Mouse (Mus musculus) midbrain, embryonic 15.5 days (tissue): Measurements from ENCODE around the gene Ppp2r3d. TPM values are rescaled to one million over a fixed set of nuclear protein-coding genes. Genes with fewer than 3 reads are reported as not detected.
A peak's percentile ranks its signal among the peaks of the same experiment; 100 is the strongest.
"Not testable (repeated sequence)": the region's sequence is repeated elsewhere in the genome, so short reads cannot be mapped to it uniquely, and the experiment has no call there.

ENCODE experiments used
- ATAC-seq: fragments of 200-750 bp; cut with Nextera tagmentation; replicated peaks from 2 replicates; pipeline ENCODE4 v1.8.0; 2017; ENCODE audit warnings: moderate TSS enrichment
- H3K27ac ChIP-seq: fragments of 300-500 bp; sonication (generic); 2 replicates; pipeline ENCODE4 v1.5.1; 2015; ENCODE audit warnings: mild to moderate bottlenecking, inconsistent platforms
- H3K27me3 ChIP-seq: fragments of 300-500 bp; sonication (generic); replicated peaks from 2 replicates; pipeline ENCODE4 v1.6.1; 2015; ENCODE audit warnings: inconsistent platforms
- H3K36me3 ChIP-seq: fragments of 300-500 bp; sonication (generic); replicated peaks from 2 replicates; pipeline ENCODE4 v1.6.1; 2015; ENCODE audit warnings: inconsistent platforms
- H3K4me1 ChIP-seq: fragments of 300-500 bp; sonication (generic); 2 replicates; pipeline ENCODE4 v1.6.1; 2015; ENCODE audit warnings: inconsistent platforms
- H3K4me2 ChIP-seq: fragments of 300-500 bp; sonication (generic); 2 replicates; pipeline ENCODE4 v1.6.1; 2015; ENCODE audit warnings: inconsistent platforms, mild to moderate bottlenecking, moderate library complexity
- H3K4me3 ChIP-seq: fragments of 300-500 bp; sonication (generic); 2 replicates; pipeline ENCODE4 v1.5.1; 2015; ENCODE audit warnings: mild to moderate bottlenecking, inconsistent platforms
- H3K9ac ChIP-seq: fragments of 300-500 bp; sonication (generic); 2 replicates; pipeline ENCODE4 v1.6.1; 2015; ENCODE audit warnings: mild to moderate bottlenecking, inconsistent platforms
- H3K9me3 ChIP-seq: fragments of 300-500 bp; sonication (generic); 2 replicates; pipeline ENCODE4 v1.6.1; 2016; ENCODE audit warnings: inconsistent platforms
- WGBS: fragments of 180-500 bp; shearing (Covaris S2); methylation state at CpG from one replicate; pipeline ENCODE4 v1.1.7; 2015; ENCODE audit warnings: mixed read lengths; 5-methylcytosine and 5-hydroxymethylcytosine counted together
- polyA plus RNA-seq: library from polyadenylated mRNA; unstranded; fragments of >200 nt; fragmentation: Nextera tagmentation; extraction: Ambion mirVana; gene quantifications from 2 replicates; pipeline ENCODE4 v1.2.1, GENCODE M21; 2015

Gene Ppp2r3d
- polyA plus RNA-seq = 170 and 179 TPM in 2 replicates

DNA sequence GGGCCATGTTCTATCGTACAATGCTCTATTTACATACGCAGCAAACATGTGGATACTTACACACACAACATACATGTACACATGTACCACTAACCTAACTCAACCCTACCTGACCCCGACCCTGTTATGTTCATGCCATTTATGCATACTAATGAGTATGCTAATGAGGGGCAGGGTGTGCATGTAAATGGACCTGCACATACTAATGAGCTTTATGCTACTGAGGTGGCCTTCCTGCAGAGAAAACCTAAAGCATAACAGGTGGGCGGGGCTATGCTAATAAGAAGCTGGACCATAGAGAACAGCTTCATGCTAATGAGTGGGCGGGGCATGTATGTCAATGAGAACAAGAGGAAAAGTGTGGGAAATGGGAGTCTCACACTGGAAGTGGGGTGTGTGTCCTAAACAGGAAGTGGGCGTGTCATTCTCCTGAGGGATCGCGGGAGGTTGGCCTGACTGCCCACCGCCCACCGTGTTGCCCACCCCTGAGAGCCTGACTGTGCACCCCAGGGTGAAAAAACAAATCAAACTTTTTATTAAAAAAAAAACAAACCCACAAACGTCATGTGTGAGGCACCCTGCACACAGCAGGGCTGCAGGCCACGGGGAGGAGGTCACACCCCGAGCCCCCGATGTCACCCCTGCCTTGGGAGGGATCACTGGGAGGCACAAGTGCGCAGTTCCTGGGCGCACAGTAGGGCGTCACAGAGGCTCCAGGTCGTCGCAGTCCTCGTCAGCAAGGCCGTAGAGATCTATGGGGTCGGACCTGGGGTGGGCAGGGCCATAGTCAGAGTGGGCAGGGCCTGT lies at the start of gene Ppp2r3d:
Ppp2r3d (minus strand) TSS at position 803 of the 807 bp plus-strand sequence.
- H3K9me3 ChIP-seq = no peaks in the 10 kb centered on the region
- WGBS = 96% methylated on average over 22 of the region's 22 CpGs
- H3K36me3 ChIP-seq = peaks cover 14% of the 10 kb centered on the region
- ATAC-seq = peak; percentile 70
- no peak within 1 kb of the TSS for H3K27ac ChIP-seq
- no peak within 1 kb of the TSS for H3K4me3 ChIP-seq
- no peaks in the 10 kb centered on the region for H3K4me1 ChIP-seq
- no peak within 1 kb of the TSS for H3K4me2 ChIP-seq
- no peak within 1 kb of the TSS for H3K9ac ChIP-seq
- no peaks in the 10 kb centered on the region for H3K27me3 ChIP-seq

DNA sequence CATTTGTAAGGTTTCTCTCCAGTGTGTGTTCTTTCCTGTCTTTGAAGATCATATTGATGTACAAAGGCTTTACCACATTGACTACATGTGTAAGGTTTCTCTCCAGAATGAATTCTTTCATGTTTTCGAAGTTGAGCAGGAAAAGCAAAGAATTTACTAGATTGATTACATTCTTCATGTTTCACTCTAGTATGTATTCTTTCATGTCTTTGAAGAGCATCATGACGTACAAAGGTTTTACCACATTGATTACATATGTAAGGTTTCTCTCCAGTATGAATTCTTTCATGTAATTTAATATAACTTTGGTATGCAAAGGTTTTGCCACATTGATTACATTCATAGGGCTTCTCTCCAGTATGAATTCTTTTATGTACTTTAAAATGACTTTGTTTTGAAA lies 17.0 kb upstream of the Ppp2r3d start, which contains the start of gene Gm21836:
Gm21836 (minus strand) TSS at position 101 of the 400 bp plus-strand sequence.
- H3K36me3 ChIP-seq, H3K27ac ChIP-seq, H3K4me1 ChIP-seq, ATAC-seq, H3K9ac ChIP-seq, H3K27me3 ChIP-seq, H3K4me3 ChIP-seq, H3K4me2 ChIP-seq: not testable (repeated sequence)
- WGBS = 92% methylated on average over 2 of the region's 2 CpGs
- H3K9me3 ChIP-seq = peaks cover 11% of the 10 kb centered on the region; the same call in 1 of the 2 replicates

GRCm38 (mm10) chr9:124480361-124480980 lies 3.8 kb upstream of the Ppp2r3d start:
- H3K9me3 ChIP-seq = not testable (repeated sequence)
- 58% methylated on average over 13 of the region's 15 CpGs for WGBS

GRCm38 (mm10) chr9:124478081-124478480 lies 1.4 kb upstream of the Ppp2r3d start:
- no peak for ATAC-seq
- no peaks in the 10 kb centered on the region for H3K9me3 ChIP-seq
- H3K4me2 ChIP-seq = no peak overlapping the region
- WGBS = 79% methylated on average over 3 of the region's 3 CpGs
- H3K27ac ChIP-seq = no peak overlapping the region
- peaks cover 14% of the 10 kb centered on the region for H3K36me3 ChIP-seq
- H3K4me1 ChIP-seq = no peaks in the 10 kb centered on the region
- no peak overlapping the region for H3K4me3 ChIP-seq
- H3K9ac ChIP-seq = no peak overlapping the region
- H3K27me3 ChIP-seq = no peaks in the 10 kb centered on the region

More at GRCm38 (mm10) chr9:124480361-124480980, 3.8 kb upstream of the Ppp2r3d start:
- H3K27ac ChIP-seq, H3K27me3 ChIP-seq, ATAC-seq, H3K4me3 ChIP-seq, H3K4me1 ChIP-seq, H3K4me2 ChIP-seq, H3K9ac ChIP-seq: not testable (repeated sequence)
- peaks cover 12% of the 10 kb centered on the region for H3K36me3 ChIP-seq

DNA sequence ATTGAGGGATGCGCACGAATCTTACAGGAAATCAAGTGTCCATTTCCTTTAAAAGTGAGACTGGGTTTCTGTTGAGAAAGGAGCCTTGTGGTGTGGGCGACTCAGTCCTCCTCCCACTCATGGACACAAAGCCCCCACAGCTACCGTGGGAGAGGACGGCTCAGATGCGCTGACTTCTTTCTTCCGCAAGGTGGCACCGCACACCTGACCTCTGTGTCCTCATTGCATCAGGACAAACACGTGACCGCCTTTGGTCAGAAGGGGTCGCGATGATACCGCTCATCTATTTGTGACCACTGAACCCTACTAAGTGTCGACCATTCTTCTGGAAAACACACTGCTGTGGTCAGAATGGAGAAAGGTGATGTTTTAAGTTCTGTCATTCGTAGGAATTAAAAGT lies 1.0 kb downstream of the Ppp2r3d start:
- Histone ChIP-seq H3K4me3 (no peak overlapping the region), H3K36me3 (peaks cover 14% of the 10 kb centered on the region), H3K9ac (no peak overlapping the region), H3K27ac (no peak overlapping the region), H3K27me3 (no peaks in the 10 kb centered on the region), H3K4me1 (no peaks in the 10 kb centered on the region), H3K4me2 (no peak overlapping the region), H3K9me3 (no peaks in the 10 kb centered on the region)
- WGBS = 82% methylated on average over 15 of the region's 15 CpGs
- ATAC-seq = 0 out of 2 replicates have a peak, but pooled peaks have one; percentile 17

- H3K36me3 ChIP-seq = no peaks in the 10 kb centered on the region
- WGBS = 0% methylated on average over 1 of the region's 1 CpGs
- H3K4me3 ChIP-seq = no peak overlapping the region
- H3K9ac ChIP-seq = no peak overlapping the region
- no peaks in the 10 kb centered on the region for H3K9me3 ChIP-seq
- H3K27me3 ChIP-seq = no peaks in the 10 kb centered on the region
- no peak overlapping the region for H3K27ac ChIP-seq
- ATAC-seq = no peak
- H3K4me2 ChIP-seq = no peak overlapping the region
- no peaks in the 10 kb centered on the region for H3K4me1 ChIP-seq
Observed at GRCm38 (mm10) chr9:124456572-124456971, 20.1 kb downstream of the Ppp2r3d start.

GRCm38 (mm10) chr9:124442533-124442855 lies 34.2 kb downstream of the Ppp2r3d start:
- WGBS = 97% methylated on average over 15 of the region's 15 CpGs
- H3K36me3 ChIP-seq = peaks cover 33% of the 10 kb centered on the region
- ATAC-seq = no peak

DNA sequence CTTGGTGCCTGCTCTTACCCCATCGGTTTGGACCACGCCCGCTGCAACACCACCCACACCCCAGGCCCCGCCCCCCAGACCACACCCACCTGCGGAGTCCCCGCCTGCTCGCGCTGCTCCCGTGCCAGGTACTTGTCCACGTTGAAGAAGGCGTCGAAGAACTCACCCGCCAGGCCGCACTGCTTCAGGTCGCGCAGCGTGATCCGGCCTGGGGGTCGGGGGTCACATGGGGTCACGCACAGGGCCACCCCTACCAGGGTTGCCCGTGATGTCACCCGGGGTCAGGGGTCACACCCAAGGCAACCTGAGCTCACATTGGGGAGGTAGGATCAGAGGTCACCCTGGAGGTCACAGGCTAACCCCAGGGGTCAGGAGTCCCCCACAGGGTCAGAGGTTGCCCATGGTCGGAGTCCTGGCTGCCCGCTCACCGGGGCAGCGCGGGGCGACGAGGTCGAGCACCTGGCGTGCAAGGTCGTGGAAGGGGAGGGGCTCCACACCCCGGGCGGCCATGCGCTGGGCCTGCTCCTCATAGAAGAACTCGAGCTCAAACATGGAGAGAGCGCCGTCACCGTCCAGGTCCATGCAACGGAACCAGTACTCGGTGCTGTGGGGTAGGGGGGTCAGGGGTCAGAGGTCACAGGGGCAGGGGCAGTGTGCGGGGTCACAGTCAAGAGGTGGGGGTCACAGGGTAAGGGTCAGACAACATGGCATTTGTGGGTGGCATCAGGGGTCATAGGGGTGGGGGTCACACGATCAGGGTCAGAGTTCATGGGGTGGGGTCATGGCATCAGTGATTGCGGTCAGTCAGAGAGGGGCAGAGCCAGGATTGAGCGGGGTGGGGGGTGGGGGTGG lies 34.8 kb downstream of the Ppp2r3d start:
- Histone ChIP-seq H3K36me3 (peaks cover 33% of the 10 kb centered on the region), H3K27ac (no peak overlapping the region), H3K4me1 (no peaks in the 10 kb centered on the region), H3K9ac (no peak overlapping the region), H3K27me3 (no peaks in the 10 kb centered on the region), H3K9me3 (peaks cover 15% of the 10 kb centered on the region), H3K4me3 (no peak overlapping the region), H3K4me2 (no peak overlapping the region)
- 98% methylated on average over 45 of the region's 45 CpGs for WGBS
- no peak for ATAC-seq

More at GRCm38 (mm10) chr9:124442533-124442855, 34.2 kb downstream of the Ppp2r3d start:
- Histone ChIP-seq H3K27ac (no peak overlapping the region), H3K4me2 (no peak overlapping the region), H3K27me3 (no peaks in the 10 kb centered on the region), H3K9ac (no peak overlapping the region), H3K4me1 (no peaks in the 10 kb centered on the region), H3K4me3 (no peak overlapping the region), H3K9me3 (peaks cover 15% of the 10 kb centered on the region)

DNA sequence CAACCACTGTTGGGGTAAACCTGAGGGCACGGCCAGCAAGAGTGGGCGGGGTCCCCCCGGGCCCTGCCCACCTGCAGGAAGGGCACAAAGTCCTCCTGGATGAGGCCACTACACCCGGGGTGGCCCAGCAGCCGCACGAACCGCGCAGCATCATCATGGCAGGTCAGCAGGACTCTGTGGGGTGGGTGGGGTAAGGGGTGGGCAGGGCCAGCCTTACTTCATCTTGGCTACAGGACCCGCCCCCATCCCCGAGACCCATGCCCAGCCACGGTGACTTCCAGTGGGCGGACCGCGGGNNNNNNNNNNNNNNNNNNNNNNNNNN lies 36.0 kb downstream of the Ppp2r3d start:
- WGBS = 83% methylated on average over 14 of the region's 14 CpGs
- peaks cover 33% of the 10 kb centered on the region for H3K36me3 ChIP-seq
- H3K27me3 ChIP-seq = no peaks in the 10 kb centered on the region
- ATAC-seq = no peak
- peak overlapping the region; percentile 12; the same call in 1 of the 2 replicates for H3K4me3 ChIP-seq
- peaks cover 15% of the 10 kb centered on the region for H3K9me3 ChIP-seq
- H3K4me1 ChIP-seq = no peaks in the 10 kb centered on the region
- H3K9ac ChIP-seq = no peak overlapping the region
- H3K27ac ChIP-seq = peak overlapping the region; percentile 42; the same call in 1 of the 2 replicates
- H3K4me2 ChIP-seq = 0 out of 2 replicates have a peak overlapping the region, but pooled peaks have one; percentile 7

- H3K4me3 ChIP-seq = peak overlapping the region; percentile 12; the same call in 1 of the 2 replicates
- peak; percentile 89 for ATAC-seq
Observed at GRCm38 (mm10) chr9:124439848-124440723, 36.6 kb downstream of the Ppp2r3d start.

DNA sequence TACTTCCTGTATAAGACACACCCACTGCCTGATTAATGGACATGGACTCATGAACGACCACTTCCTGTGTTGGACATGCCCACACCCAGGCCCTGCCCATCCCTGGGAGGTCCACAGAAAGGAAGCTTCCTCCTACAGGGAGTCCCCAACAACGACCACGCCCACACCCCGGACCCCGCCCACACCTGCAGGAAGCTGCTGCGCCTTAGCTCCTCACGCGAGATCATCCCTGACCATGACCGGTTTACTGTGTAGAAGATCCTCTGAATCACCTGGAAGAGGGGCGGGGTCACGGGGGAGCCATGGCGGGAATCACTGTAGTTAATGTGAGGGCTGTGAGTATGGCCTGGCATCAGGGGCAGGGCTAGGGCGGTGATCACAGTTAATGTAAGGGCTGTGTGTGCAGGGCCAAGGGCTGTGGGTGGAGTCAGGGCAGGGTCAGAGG lies 37.3 kb downstream of the Ppp2r3d start:
- peak; percentile 80 for ATAC-seq
- Histone ChIP-seq H3K36me3 (peaks cover 33% of the 10 kb centered on the region), H3K9ac (no peak overlapping the region), H3K9me3 (peaks cover 15% of the 10 kb centered on the region), H3K4me1 (no peaks in the 10 kb centered on the region), H3K27me3 (no peaks in the 10 kb centered on the region), H3K4me2 (no peak overlapping the region), H3K4me3 (no peak overlapping the region), H3K27ac (no peak overlapping the region)
- WGBS = 95% methylated on average over 13 of the region's 13 CpGs

More at GRCm38 (mm10) chr9:124439848-124440723, 36.6 kb downstream of the Ppp2r3d start:
- no peaks in the 10 kb centered on the region for H3K4me1 ChIP-seq
- peaks cover 15% of the 10 kb centered on the region for H3K9me3 ChIP-seq
- peak overlapping the region; percentile 42; the same call in 1 of the 2 replicates for H3K27ac ChIP-seq
- WGBS = 92% methylated on average over 29 of the region's 29 CpGs
- 0 out of 2 replicates have a peak overlapping the region, but pooled peaks have one; percentile 7 for H3K4me2 ChIP-seq
- peaks cover 33% of the 10 kb centered on the region for H3K36me3 ChIP-seq
- H3K9ac ChIP-seq = no peak overlapping the region
- H3K27me3 ChIP-seq = no peaks in the 10 kb centered on the region
